Mouse (Mus musculus) midbrain, postnatal 0 days (tissue): ENCODE results near the gene Zwint. TPM values are rescaled to one million over a fixed set of nuclear protein-coding genes. Genes with fewer than 3 reads are reported as not detected.

ENCODE experiments used
- ATAC-seq: fragments of 200-750 bp; cut with Nextera tagmentation; 2 replicates; pipeline ENCODE4 v1.8.0; 2017; ENCODE audit warnings: moderate number of reproducible peaks, mild to moderate bottlenecking, moderate TSS enrichment, moderate library complexity; ENCODE audit not compliant: low FRiP score
- DNase-seq: peaks from one replicate; pipeline ENCODE4 v3.0.0-alpha.2; 2015; ENCODE audit warnings: low spot score
- H3K27ac ChIP-seq: fragments of 300-500 bp; sonication (generic); 2 replicates; pipeline ENCODE4 v1.5.1; 2014; ENCODE audit warnings: low read depth, mild to moderate bottlenecking, low read length, mixed read lengths
- H3K27me3 ChIP-seq: fragments of 300-500 bp; sonication (generic); 2 replicates; pipeline ENCODE4 v1.6.1; 2014; ENCODE audit warnings: low read length, control low read depth, mixed read lengths; ENCODE audit not compliant: insufficient read depth
- H3K36me3 ChIP-seq: fragments of 300-500 bp; sonication (generic); 2 replicates; pipeline ENCODE4 v1.6.1; 2014; ENCODE audit warnings: low read length, control low read depth, mixed read lengths; ENCODE audit not compliant: insufficient read depth
- H3K4me1 ChIP-seq: fragments of 300-500 bp; sonication (generic); 2 replicates; pipeline ENCODE4 v1.6.1; 2014; ENCODE audit warnings: mild to moderate bottlenecking, control low read depth, antibody characterized with exemption, low read length, mixed read lengths; ENCODE audit not compliant: insufficient read depth
- H3K4me2 ChIP-seq: fragments of 300-500 bp; sonication (generic); 2 replicates; pipeline ENCODE4 v1.6.1; 2014; ENCODE audit warnings: low read depth, mild to moderate bottlenecking, low read length, mixed read lengths; ENCODE audit not compliant: poor library complexity, severe bottlenecking
- H3K4me3 ChIP-seq: fragments of 300-500 bp; sonication (generic); 2 replicates; pipeline ENCODE4 v1.5.1; 2014; ENCODE audit warnings: low read depth, mild to moderate bottlenecking, low read length, moderate library complexity
- H3K9ac ChIP-seq: fragments of 300-500 bp; sonication (generic); replicated peaks from 2 replicates; pipeline ENCODE4 v1.6.1; 2014; ENCODE audit warnings: mild to moderate bottlenecking, low read length, moderate library complexity, mixed read lengths; ENCODE audit not compliant: poor library complexity, severe bottlenecking
- H3K9me3 ChIP-seq: fragments of 300-500 bp; sonication (generic); 2 replicates; pipeline ENCODE4 v1.6.1; 2016; ENCODE audit warnings: low read length, control low read depth
- CTCF ChIP-seq: IDR thresholded peaks from 2 replicates; pipeline ENCODE4 v1.5.1; 2016; ENCODE audit warnings: antibody characterized with exemption, mild to moderate bottlenecking
- WGBS: fragments of 180-500 bp; shearing (Covaris S2); extraction: QIAGEN DNeasy Blood & Tissue Kit; methylation state at CpG from one replicate; pipeline ENCODE4 v1.1.7; 2014; 5-methylcytosine and 5-hydroxymethylcytosine counted together
- polyA plus RNA-seq: library from polyadenylated mRNA; unstranded; fragments of >200 nt; fragmentation: Nextera tagmentation; extraction: Ambion mirVana; gene quantifications from 2 replicates; pipeline ENCODE4 v1.2.1, GENCODE M21; 2015
- total RNA-seq: library from RNA; depleted of rRNA; stranded (reverse); fragments of >200 nt; gene quantifications from 2 replicates; pipeline ENCODE4 v1.2.3, GENCODE M21; 2014

The Zwint gene
- total and polyA plus RNA-seq, 2 experiments from 2014 or later: 937 to 1,277 TPM

- Histone ChIP-seq H3K4me1 (no peaks in the 10 kb centered on the region), H3K9me3 (no peaks in the 10 kb centered on the region), H3K27ac (no peak overlapping the region), H3K9ac (no peak overlapping the region), H3K4me2 (no peak overlapping the region), H3K27me3 (no peaks in the 10 kb centered on the region), H3K4me3 (no peak overlapping the region), H3K36me3 (peaks cover 18% of the 10 kb centered on the region)
- 88% methylated on average over 1 of the region's 1 CpGs for WGBS
- DNase-seq: no peak
- ATAC-seq: no peak
- TF ChIP-seq CTCF: no peak
Measured at GRCm38 (mm10) chr10:72669086-72669485, 14.4 kb downstream of the Zwint start.

GRCm38 (mm10) chr10:72675971-72676370 lies 21.3 kb downstream of the Zwint start:
- 95% methylated on average over 6 of the region's 6 CpGs for WGBS
- no peak overlapping the region for H3K4me2 ChIP-seq
- H3K9ac ChIP-seq: no peak overlapping the region
- DNase-seq: no peak
- peaks cover 12% of the 10 kb centered on the region; the same call in 1 of the 2 replicates for H3K36me3 ChIP-seq
- no peak overlapping the region for H3K4me3 ChIP-seq
- no peak overlapping the region for H3K27ac ChIP-seq
- H3K9me3 ChIP-seq: no peaks in the 10 kb centered on the region
- no peaks in the 10 kb centered on the region for H3K4me1 ChIP-seq
- H3K27me3 ChIP-seq: no peaks in the 10 kb centered on the region
- no peak for TF ChIP-seq CTCF
- ATAC-seq: no peak

GRCm38 (mm10) chr10:72676550-72676949 lies 21.9 kb downstream of the Zwint start:
- H3K27ac ChIP-seq: no peak overlapping the region
- ATAC-seq: no peak
- TF ChIP-seq CTCF: no peak
- no peaks in the 10 kb centered on the region for H3K9me3 ChIP-seq
- no peak overlapping the region for H3K4me2 ChIP-seq
- H3K4me3 ChIP-seq: no peak overlapping the region
- H3K27me3 ChIP-seq: no peaks in the 10 kb centered on the region
- H3K9ac ChIP-seq: no peak overlapping the region
- H3K36me3 ChIP-seq: peaks cover 12% of the 10 kb centered on the region; the same call in 1 of the 2 replicates
- H3K4me1 ChIP-seq: no peaks in the 10 kb centered on the region
- WGBS: 98% methylated on average over 1 of the region's 1 CpGs
- DNase-seq: no peak

- H3K36me3 ChIP-seq: peaks cover 5% of the 10 kb centered on the region; the same call in 1 of the 2 replicates
- no peak overlapping the region for H3K27ac ChIP-seq
- H3K9me3 ChIP-seq: no peaks in the 10 kb centered on the region
- H3K27me3 ChIP-seq: no peaks in the 10 kb centered on the region
- no peak overlapping the region for H3K4me2 ChIP-seq
- WGBS: 93% methylated on average over 4 of the region's 4 CpGs
- H3K4me3 ChIP-seq: no peak overlapping the region
- ATAC-seq: no peak
- DNase-seq: no peak
- TF ChIP-seq CTCF: no peak
- no peaks in the 10 kb centered on the region for H3K4me1 ChIP-seq
- H3K9ac ChIP-seq: no peak overlapping the region
Measured at GRCm38 (mm10) chr10:72679086-72679485, 24.4 kb downstream of the Zwint start.

- Histone ChIP-seq H3K4me2 (no peak overlapping the region), H3K36me3 (no peaks in the 10 kb centered on the region)
- 84% methylated on average over 5 of the region's 5 CpGs for WGBS
Measured at GRCm38 (mm10) chr10:72701092-72701491, 46.4 kb downstream of the Zwint start.

GRCm38 (mm10) chr10:72713754-72714153 lies 59.1 kb downstream of the Zwint start:
- H3K4me1 ChIP-seq: no peaks in the 10 kb centered on the region
- no peaks in the 10 kb centered on the region for H3K27me3 ChIP-seq
- no peak overlapping the region for H3K9ac ChIP-seq
- WGBS: 66% methylated on average over 2 of the region's 2 CpGs
- H3K27ac ChIP-seq: no peak overlapping the region
- H3K4me2 ChIP-seq: no peak overlapping the region
- no peaks in the 10 kb centered on the region for H3K9me3 ChIP-seq
- ATAC-seq (no peak), DNase-seq (no peak)
- H3K4me3 ChIP-seq: no peak overlapping the region
- no peak for TF ChIP-seq CTCF
- no peaks in the 10 kb centered on the region for H3K36me3 ChIP-seq

More at GRCm38 (mm10) chr10:72701092-72701491, 46.4 kb downstream of the Zwint start:
- Histone ChIP-seq H3K9ac (no peak overlapping the region), H3K27ac (no peak overlapping the region), H3K4me1 (no peaks in the 10 kb centered on the region), H3K9me3 (no peaks in the 10 kb centered on the region), H3K4me3 (no peak overlapping the region), H3K27me3 (no peaks in the 10 kb centered on the region)
- no peak for TF ChIP-seq CTCF
- ATAC-seq (no peak), DNase-seq (no peak)
